In the genomic region with DNA sequence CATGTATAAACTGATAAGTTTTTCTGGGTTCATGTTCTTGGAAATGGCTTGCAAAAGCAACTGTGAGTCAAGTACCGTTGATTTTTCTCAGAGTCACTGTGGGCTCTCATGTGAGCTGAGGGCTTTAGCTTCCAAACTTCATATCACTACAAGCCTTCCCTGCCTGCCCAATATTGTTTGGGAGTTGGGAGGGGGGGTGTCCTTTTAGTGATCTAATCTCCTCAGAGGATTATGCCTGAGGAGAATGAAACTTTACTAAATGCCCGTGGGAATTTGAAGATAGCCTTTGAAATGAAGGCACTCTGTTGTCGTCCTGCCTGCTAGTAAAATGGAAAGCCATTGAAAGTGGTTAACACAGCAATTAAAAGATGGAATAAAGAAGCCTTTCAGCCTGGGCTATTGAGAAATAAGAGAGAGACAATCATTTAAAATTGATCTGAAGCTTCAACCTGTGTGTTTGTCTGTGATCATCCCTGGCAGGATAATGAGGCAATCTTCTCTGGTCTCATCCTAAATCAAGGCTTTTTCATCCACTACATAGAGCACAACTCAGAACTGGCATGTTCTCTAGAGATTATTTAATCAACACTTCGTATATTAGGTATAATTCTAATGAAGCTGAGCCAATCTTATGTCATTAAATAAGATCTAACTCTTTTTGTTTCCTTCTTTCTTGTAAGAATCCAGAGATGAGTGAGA, we compare ENCODE assay signal across 16 mouse cellular contexts.
"Had no signal": no experiment of that assay in that cellular context is flagged by ENCODE, and none has a peak within 500 bp of the region (broad histone marks: within the 10 kb centered on the region; RNA-seq: fewer than 3 reads in every experiment).

No protein-coding gene starts in this region.

- H3K27ac ChIP-seq: kidney, embryonic 15.5 days; limb, embryonic 12.5 days; limb, embryonic 15.5 days; liver, embryonic 14.5 days; macrophage had no signal

- ATAC-seq: liver, postnatal 0 days; lung, postnatal 0 days had no signal

- H3K4me3 ChIP-seq: kidney, embryonic 15.5 days; limb, embryonic 12.5 days; limb, embryonic 15.5 days had no signal

- H3K9ac ChIP-seq: kidney, embryonic 15.5 days; limb, embryonic 12.5 days; limb, embryonic 15.5 days; liver, embryonic 14.5 days; liver, postnatal 0 days; lung, embryonic 14.5 days had no signal

- H3K27me3 ChIP-seq: kidney, embryonic 15.5 days; limb, embryonic 12.5 days; limb, embryonic 15.5 days had no signal

- H3K9me3 ChIP-seq: kidney, embryonic 15.5 days; limb, embryonic 12.5 days; limb, embryonic 15.5 days had no signal

- H3K36me3 ChIP-seq: kidney, embryonic 15.5 days; limb, embryonic 12.5 days; limb, embryonic 15.5 days had no signal

- H3K4me1 ChIP-seq: kidney, embryonic 15.5 days; limb, embryonic 12.5 days; limb, embryonic 15.5 days had no signal

- H3K4me2 ChIP-seq: kidney, embryonic 15.5 days; limb, embryonic 12.5 days; limb, embryonic 15.5 days; liver, embryonic 11.5 days; lung, embryonic 14.5 days had no signal

- DNase-seq: kidney, adult 11 months; kidney, adult 8-10 months; kidney, postnatal 10 days; kidney, postnatal 36 days; left cerebral cortex, postnatal 4 days; liver, postnatal 0 days; lung, embryonic 14.5 days; thymus, adult 18-20 months; thymus, postnatal 4 days had no signal
